Comparison of ENCODE assay signal across 25 mouse cellular contexts in genomic region chr7:71107101-71107500, GRCm38 (mm10).
DNase-seq lines count a peak whose midpoint lies in the region; ATAC-seq and TF ChIP-seq lines count a peak whose summit lies in the region.
"Had no signal": no experiment of that assay in that cellular context is flagged by ENCODE, and none has a peak within 500 bp of the region (broad histone marks: within the 10 kb centered on the region; RNA-seq: fewer than 3 reads in every experiment).

No protein-coding gene starts in this region.

- DNase-seq in kidney, adult 11 months = peak; percentile 62
- DNase-seq in kidney, adult 2 months = peak; percentile 67
- DNase-seq in kidney, adult 9 months = peak; percentile 54
- DNase-seq in kidney, postnatal 10 days = no peak
- DNase-seq in kidney, postnatal 36 days = peak; percentile 5 to 43
- DNase-seq in cerebellum, adult 11 months = no peak
- DNase-seq: adrenal gland, adult 8-10 months; adrenal gland, postnatal 14 days; adrenal gland, postnatal 36 days; B cell, adult 2 months; cerebellum, adult 18-20 months; cerebellum, adult 8-10 months; cerebellum, adult 9-11 months; cerebellum, postnatal 25 days had no signal

- H3K27ac ChIP-seq in kidney, embryonic 16.5 days (ENCODE audit: low read length) = no peak overlapping the region
- H3K27ac ChIP-seq in kidney, adult 2 months (ENCODE audit: insufficient read depth, low read depth, low read length) = peak overlapping the region; percentile 89
- no peak overlapping the region for H3K27ac ChIP-seq in kidney, embryonic 15.5 days
- H3K27ac ChIP-seq: embryonic facial prominence, embryonic 10.5 days; embryonic facial prominence, embryonic 12.5 days; forebrain, embryonic 13.5 days; forebrain, embryonic 15.5 days had no signal

- TF ChIP-seq POLR2A in kidney, adult 2 months (IDR thresholded peaks at IDR 0.05; ENCODE audit: low read depth, low read length) = no peak

- WGBS in kidney, embryonic 16.5 days = 69% methylated on average over 6 of the region's 6 CpGs
- 63% methylated on average over 6 of the region's 6 CpGs for WGBS in kidney, adult 2 months
- 67% methylated on average over 6 of the region's 6 CpGs for WGBS in kidney, embryonic 15.5 days

- no peaks in the 10 kb centered on the region for H3K4me1 ChIP-seq in kidney, embryonic 16.5 days (ENCODE audit: insufficient read depth, low read length)
- H3K4me1 ChIP-seq in kidney, adult 2 months (ENCODE audit: control insufficient read depth, insufficient read depth, low read length) = no peaks in the 10 kb centered on the region
- 0 out of 2 replicates have a peak, but pooled peaks cover 4% of the 10 kb centered on the region for H3K4me1 ChIP-seq in kidney, embryonic 15.5 days
- H3K4me1 ChIP-seq: embryonic facial prominence, embryonic 10.5 days; embryonic facial prominence, embryonic 12.5 days; forebrain, embryonic 13.5 days; forebrain, embryonic 15.5 days had no signal

- H3K36me3 ChIP-seq in kidney, embryonic 16.5 days (ENCODE audit: insufficient read depth, low read length) = no peaks in the 10 kb centered on the region
- H3K36me3 ChIP-seq in kidney, adult 2 months (ENCODE audit: control insufficient read depth, insufficient read depth, low read length) = no peaks in the 10 kb centered on the region
- H3K36me3 ChIP-seq in kidney, embryonic 15.5 days = no peaks in the 10 kb centered on the region
- H3K36me3 ChIP-seq: embryonic facial prominence, embryonic 10.5 days; embryonic facial prominence, embryonic 12.5 days; forebrain, embryonic 15.5 days; G1E had no signal

- H3K4me3 ChIP-seq in kidney, embryonic 16.5 days (ENCODE audit: low read length) = no peak overlapping the region
- no peak overlapping the region for H3K4me3 ChIP-seq in kidney, adult 2 months (ENCODE audit: insufficient read depth, low read depth, low read length)
- H3K4me3 ChIP-seq in kidney, embryonic 15.5 days (replicated peaks) = no peak overlapping the region
- H3K4me3 ChIP-seq: embryonic facial prominence, embryonic 10.5 days; embryonic facial prominence, embryonic 12.5 days; forebrain, embryonic 13.5 days; forebrain, embryonic 15.5 days had no signal

- H3K27me3 ChIP-seq in kidney, embryonic 16.5 days (ENCODE audit: insufficient read depth, low read length) = no peaks in the 10 kb centered on the region
- H3K27me3 ChIP-seq in kidney, adult 2 months (replicated peaks; ENCODE audit: control insufficient read depth, insufficient read depth, low read length) = no peaks in the 10 kb centered on the region
- H3K27me3 ChIP-seq in kidney, embryonic 15.5 days = no peaks in the 10 kb centered on the region
- H3K27me3 ChIP-seq: CH12.LX; embryonic facial prominence, embryonic 12.5 days; forebrain, embryonic 13.5 days; forebrain, embryonic 15.5 days had no signal

- no peak overlapping the region for H3K9ac ChIP-seq in kidney, embryonic 16.5 days (replicated peaks; ENCODE audit: low read length)
- no peak overlapping the region for H3K9ac ChIP-seq in kidney, embryonic 15.5 days
- H3K9ac ChIP-seq: embryonic facial prominence, embryonic 12.5 days; forebrain, embryonic 13.5 days; forebrain, embryonic 15.5 days had no signal

- TF ChIP-seq CTCF in kidney, adult 2 months (conservative IDR thresholded peaks at IDR 0.05; ENCODE audit: insufficient read depth, insufficient read length, low read depth, low read length) = no peak

- no peak overlapping the region for H3K4me2 ChIP-seq in kidney, embryonic 16.5 days (replicated peaks; ENCODE audit: low read depth, low read length)
- no peak overlapping the region for H3K4me2 ChIP-seq in kidney, embryonic 15.5 days
- H3K4me2 ChIP-seq: embryonic facial prominence, embryonic 12.5 days; forebrain, embryonic 13.5 days; forebrain, embryonic 15.5 days had no signal

- ATAC-seq in kidney, embryonic 16.5 days (ENCODE audit: low FRiP score, low TSS enrichment) = no peak
- ATAC-seq in kidney, embryonic 15.5 days (replicated peaks; ENCODE audit: low FRiP score) = no peak
- ATAC-seq: activated CD4-positive, CD25-positive, alpha-beta regulatory T cell, adult 4 months; CD4-positive, CD25-positive, alpha-beta regulatory T cell, adult 4 months; forebrain, embryonic 13.5 days; forebrain, embryonic 15.5 days; Patski had no signal

- no peaks in the 10 kb centered on the region for H3K9me3 ChIP-seq in kidney, embryonic 16.5 days (ENCODE audit: low read length)
- no peaks in the 10 kb centered on the region for H3K9me3 ChIP-seq in kidney, embryonic 15.5 days (replicated peaks)
- H3K9me3 ChIP-seq: embryonic facial prominence, embryonic 10.5 days; embryonic facial prominence, embryonic 12.5 days; forebrain, embryonic 13.5 days; forebrain, embryonic 15.5 days; G1E had no signal

Comparison
In these comparisons a context has a peak if more than half of its experiments do, and no peak if none do; other contexts are left out.
1. DNase-seq: peak in kidney, adult 11 months (single experiment), kidney, adult 2 months (single experiment), kidney, adult 9 months (single experiment) and kidney, postnatal 36 days (2 of 2); none in kidney, postnatal 10 days (single experiment) and cerebellum, adult 11 months (single experiment).